Mouse (Mus musculus): ENCODE results near the gene Fam166b.

Fam166b gene

GRCm38 (mm10) chr4:43428180-43428861 lies 613 bp downstream of the Fam166b start:
- no peak for DNase-seq (ENCODE audit: low read depth, low spot score)

- DNase-seq (ENCODE audit: low read depth, low spot score), result peak; percentile 82
Observed at GRCm38 (mm10) chr4:43427501-43428179, 1.3 kb downstream of the Fam166b start.

GRCm38 (mm10) chr4:43426487-43426886 lies 2.4 kb downstream of the Fam166b start:
- DNase-seq (ENCODE audit: low read depth, low spot score), result no peak

- DNase-seq (ENCODE audit: low read depth, low spot score), result peak; percentile 41
Observed at GRCm38 (mm10) chr4:43425648-43426380, 3.1 kb downstream of the Fam166b start.

GRCm38 (mm10) chr4:43425197-43425596 lies 3.7 kb downstream of the Fam166b start:
- no peak for DNase-seq (ENCODE audit: low read depth, low spot score)

GRCm38 (mm10) chr4:43424072-43424471 lies 4.9 kb downstream of the Fam166b start:
- no peak for DNase-seq (ENCODE audit: low read depth, low spot score)

- DNase-seq (ENCODE audit: low read depth, low spot score), result no peak
Observed at GRCm38 (mm10) chr4:43423267-43423934, 5.5 kb downstream of the Fam166b start.

- DNase-seq (ENCODE audit: low read depth, low spot score), result no peak
Observed at GRCm38 (mm10) chr4:43421632-43422240, 7.2 kb downstream of the Fam166b start.

- DNase-seq (ENCODE audit: low read depth, low spot score), result peak; percentile 72
Observed at GRCm38 (mm10) chr4:43420305-43420704, 8.6 kb downstream of the Fam166b start.

GRCm38 (mm10) chr4:43419801-43420281 lies 9.1 kb downstream of the Fam166b start:
- DNase-seq (ENCODE audit: low read depth, low spot score), result no peak

GRCm38 (mm10) chr4:43418973-43419656 lies 9.8 kb downstream of the Fam166b start:
- DNase-seq (ENCODE audit: low read depth, low spot score), result no peak

- no peak for DNase-seq (ENCODE audit: low read depth, low spot score)
Observed at GRCm38 (mm10) chr4:43418450-43418849, 10.5 kb downstream of the Fam166b start.

GRCm38 (mm10) chr4:43417269-43418062 lies 11.5 kb downstream of the Fam166b start:
- no peak for DNase-seq (ENCODE audit: low read depth, low spot score)

GRCm38 (mm10) chr4:43416071-43416490 lies 12.9 kb downstream of the Fam166b start:
- DNase-seq (ENCODE audit: low read depth, low spot score), result no peak

GRCm38 (mm10) chr4:43415221-43416070 lies 13.5 kb downstream of the Fam166b start:
- no peak for DNase-seq (ENCODE audit: low read depth, low spot score)

GRCm38 (mm10) chr4:43414761-43415160 lies 14.2 kb downstream of the Fam166b start:
- no peak for DNase-seq (ENCODE audit: low read depth, low spot score)

- DNase-seq (ENCODE audit: low read depth, low spot score), result no peak
Observed at GRCm38 (mm10) chr4:43407071-43407920, 21.6 kb downstream of the Fam166b start.

All from CD4-positive helper T cell, adult 2 months (primary cell).